20 mouse cellular contexts compared by ENCODE assay signal in genomic region chr14:104216965-104217364, GRCm38 (mm10).
A peak's percentile ranks its signal among the peaks of the same experiment; 100 is the strongest.
DNase-seq lines count a peak whose midpoint lies in the region; ATAC-seq and TF ChIP-seq lines count a peak whose summit lies in the region.
"Had no signal": no experiment of that assay in that cellular context is flagged by ENCODE, and none has a peak within 500 bp of the region (broad histone marks: within the 10 kb centered on the region; RNA-seq: fewer than 3 reads in every experiment).

No protein-coding gene starts in this region.

- DNase-seq in heart, adult 11 months: peak; percentile 42
- DNase-seq in heart, adult 18-20 months: no peak
- no peak for DNase-seq in layer of hippocampus, adult 2 months (ENCODE audit: low spot score in 2 of 2)
- no peak for DNase-seq in layer of hippocampus, postnatal 25 days (ENCODE audit: extremely low spot score in 1 of 2, low spot score in 1 of 2)
- no peak for DNase-seq in midbrain, postnatal 0 days (ENCODE audit: low spot score)
- DNase-seq in adrenal gland, postnatal 14 days: no peak
- DNase-seq: adrenal gland, adult 2 months; adrenal gland, postnatal 25 days; B cell, adult 2 months; cerebellum, adult 18-20 months; cerebellum, adult 9-10 months; cerebellum, postnatal 14 days; gastrocnemius, postnatal 25 days had no signal

- no peaks in the 10 kb centered on the region for H3K4me1 ChIP-seq in midbrain, postnatal 0 days (ENCODE audit: insufficient read depth, low read length)
- H3K4me1 ChIP-seq in midbrain, embryonic 13.5 days (replicated peaks): no peaks in the 10 kb centered on the region
- H3K4me1 ChIP-seq: forebrain, embryonic 10.5 days; forebrain, embryonic 13.5 days; hindbrain, embryonic 13.5 days had no signal

- WGBS in midbrain, postnatal 0 days: 77% methylated on average over 5 of the region's 5 CpGs
- WGBS in midbrain, embryonic 13.5 days: 82% methylated on average over 5 of the region's 5 CpGs

- H3K27me3 ChIP-seq in midbrain, postnatal 0 days (ENCODE audit: insufficient read depth, low read length): no peaks in the 10 kb centered on the region
- no peaks in the 10 kb centered on the region for H3K27me3 ChIP-seq in midbrain, embryonic 13.5 days
- H3K27me3 ChIP-seq: forebrain, embryonic 13.5 days; hindbrain, embryonic 13.5 days had no signal

- H3K9me3 ChIP-seq in midbrain, postnatal 0 days (ENCODE audit: low read length): no peaks in the 10 kb centered on the region
- H3K9me3 ChIP-seq in midbrain, embryonic 13.5 days: no peaks in the 10 kb centered on the region
- H3K9me3 ChIP-seq: forebrain, embryonic 10.5 days; forebrain, embryonic 13.5 days; hindbrain, embryonic 13.5 days had no signal

- H3K4me3 ChIP-seq in layer of hippocampus, adult 2 months: no peak overlapping the region
- H3K4me3 ChIP-seq in midbrain, postnatal 0 days (ENCODE audit: low read depth, low read length): no peak overlapping the region
- H3K4me3 ChIP-seq in midbrain, embryonic 13.5 days (replicated peaks): no peak overlapping the region
- H3K4me3 ChIP-seq: forebrain, embryonic 10.5 days; forebrain, embryonic 13.5 days; hindbrain, embryonic 13.5 days had no signal

- TF ChIP-seq CTCF in layer of hippocampus, adult 2 months (conservative IDR thresholded peaks at IDR 0.05): peak; percentile 58
- TF ChIP-seq CTCF in midbrain, postnatal 0 days (IDR thresholded peaks at IDR 0.05): peak; percentile 61

- no peak overlapping the region for H3K4me2 ChIP-seq in midbrain, postnatal 0 days (ENCODE audit: low read depth, low read length, poor library complexity, severe bottlenecking)
- H3K4me2 ChIP-seq in midbrain, embryonic 13.5 days (replicated peaks): no peak overlapping the region
- H3K4me2 ChIP-seq: forebrain, embryonic 13.5 days; heart, embryonic 11.5 days; hindbrain, embryonic 13.5 days had no signal

- H3K9ac ChIP-seq in midbrain, postnatal 0 days (replicated peaks; ENCODE audit: low read length, poor library complexity, severe bottlenecking): no peak overlapping the region
- H3K9ac ChIP-seq in midbrain, embryonic 13.5 days (replicated peaks): no peak overlapping the region
- H3K9ac ChIP-seq: forebrain, embryonic 13.5 days; hindbrain, embryonic 13.5 days had no signal

- no peak for ATAC-seq in midbrain, postnatal 0 days (ENCODE audit: low FRiP score)
- no peak for ATAC-seq in midbrain, embryonic 13.5 days
- ATAC-seq: forebrain, embryonic 13.5 days; hindbrain, embryonic 16.5 days; inflammation-experienced regulatory T-cells, adult 6 months had no signal

- no peaks in the 10 kb centered on the region for H3K36me3 ChIP-seq in midbrain, postnatal 0 days (ENCODE audit: insufficient read depth, low read length)
- no peaks in the 10 kb centered on the region for H3K36me3 ChIP-seq in midbrain, embryonic 13.5 days
- H3K36me3 ChIP-seq: forebrain, embryonic 10.5 days; hindbrain, embryonic 13.5 days had no signal

- no peak overlapping the region for H3K27ac ChIP-seq in layer of hippocampus, adult 2 months
- H3K27ac ChIP-seq in midbrain, postnatal 0 days (ENCODE audit: low read depth, low read length): no peak overlapping the region
- H3K27ac ChIP-seq in midbrain, embryonic 13.5 days: no peak overlapping the region
- H3K27ac ChIP-seq: forebrain, embryonic 10.5 days; forebrain, embryonic 13.5 days; hindbrain, embryonic 13.5 days had no signal
